Mouse (Mus musculus) limb, embryonic 11.5 days (tissue): ENCODE measurements around the gene Bag3. TPM values are rescaled to one million over a fixed set of nuclear protein-coding genes. Genes with fewer than 3 reads are reported as not detected.
A peak's percentile ranks its signal among the peaks of the same experiment; 100 is the strongest.

ENCODE experiments used
- ATAC-seq: fragments of 200-750 bp; cut with Nextera tagmentation; 2 replicates; pipeline ENCODE4 v1.8.0; 2017; ENCODE audit warnings: low read depth; ENCODE audit not compliant: insufficient number of reproducible peaks, low FRiP score, low TSS enrichment
- DNase-seq: peaks from one replicate; pipeline ENCODE4 v3.0.0-alpha.2; 2015; ENCODE audit warnings: low spot score
- H3K27ac ChIP-seq: fragments of 300-500 bp; sonication (generic); replicated peaks from 2 replicates; pipeline ENCODE4 v1.5.1; 2014; ENCODE audit warnings: low read depth, mild to moderate bottlenecking, low read length
- H3K27me3 ChIP-seq: fragments of 300-500 bp; sonication (generic); 2 replicates; pipeline ENCODE4 v1.6.1; 2014; ENCODE audit warnings: mild to moderate bottlenecking, low read length, mixed read lengths; ENCODE audit not compliant: control insufficient read depth, insufficient read depth
- H3K36me3 ChIP-seq: fragments of 300-500 bp; sonication (generic); 2 replicates; pipeline ENCODE4 v1.6.1; 2014; ENCODE audit warnings: mild to moderate bottlenecking, low read length, moderate library complexity, mixed read lengths; ENCODE audit not compliant: control insufficient read depth, insufficient read depth
- H3K4me1 ChIP-seq: fragments of 300-500 bp; sonication (generic); 2 replicates; pipeline ENCODE4 v1.6.1; 2014; ENCODE audit warnings: low read length, mixed read lengths; ENCODE audit not compliant: control insufficient read depth, insufficient read depth
- H3K4me2 ChIP-seq: fragments of 300-500 bp; sonication (generic); 2 replicates; pipeline ENCODE4 v1.6.1; 2014; ENCODE audit warnings: low read depth, mild to moderate bottlenecking, moderate library complexity; ENCODE audit not compliant: severe bottlenecking
- H3K4me3 ChIP-seq: fragments of 300-500 bp; sonication (generic); 2 replicates; pipeline ENCODE4 v1.5.1; 2014; ENCODE audit warnings: low read depth, low read length
- H3K9ac ChIP-seq: fragments of 300-500 bp; sonication (generic); 2 replicates; pipeline ENCODE4 v1.6.1; 2014; ENCODE audit warnings: mild to moderate bottlenecking, low read length
- H3K9me3 ChIP-seq: fragments of 300-500 bp; sonication (generic); 2 replicates; pipeline ENCODE4 v1.6.1; 2016; ENCODE audit warnings: low read length; ENCODE audit not compliant: control insufficient read depth
- WGBS: fragments of 180-500 bp; shearing (Covaris S2); extraction: QIAGEN DNeasy Blood & Tissue Kit; methylation state at CpG from one replicate; pipeline ENCODE4 v1.1.7; 2014; 5-methylcytosine and 5-hydroxymethylcytosine counted together
- polyA plus RNA-seq: library from polyadenylated mRNA; unstranded; fragments of >200 nt; fragmentation: Nextera tagmentation; extraction: Ambion mirVana; gene quantifications from 2 replicates; pipeline ENCODE4 v1.2.1, GENCODE M21; 2014

Gene Bag3
- polyA plus RNA-seq, 1 experiment from 2014 or later: 9.9 TPM

DNA sequence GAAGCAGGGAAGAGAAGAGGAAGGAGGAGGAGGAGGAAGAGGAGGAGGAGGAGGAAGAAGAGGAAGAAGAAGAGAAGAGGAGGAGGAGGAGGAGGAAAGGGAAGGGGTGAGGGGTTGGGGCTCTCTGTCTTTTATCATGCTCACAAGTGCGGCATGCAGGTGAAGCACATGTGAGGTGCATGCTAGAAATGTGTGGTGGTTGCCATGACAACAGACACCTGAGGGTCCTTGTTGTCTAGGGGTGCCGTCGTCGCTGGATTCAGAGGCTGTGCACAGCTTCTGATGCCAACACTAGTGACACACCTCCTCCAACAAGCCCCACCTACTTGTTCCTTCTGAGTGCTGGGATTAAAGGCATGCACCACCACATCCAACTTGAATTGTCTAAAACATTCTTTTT lies 7.1 kb upstream of the Bag3 start:
- Histone ChIP-seq H3K4me3 (no peak overlapping the region), H3K9ac (no peak overlapping the region), H3K4me2 (no peak overlapping the region), H3K9me3 (no peaks in the 10 kb centered on the region), H3K36me3 (no peaks in the 10 kb centered on the region), H3K4me1 (peaks cover 9% of the 10 kb centered on the region), H3K27ac (no peak overlapping the region), H3K27me3 (no peaks in the 10 kb centered on the region)
- WGBS: 68% methylated on average over 4 of the region's 4 CpGs
- no peak for DNase-seq
- no peak for ATAC-seq

- ATAC-seq: peak; percentile 64
- Histone ChIP-seq H3K4me1 (peaks cover 10% of the 10 kb centered on the region), H3K4me2 (peak overlapping the region; percentile 21; the same call in 1 of the 2 replicates), H3K36me3 (no peaks in the 10 kb centered on the region), H3K27ac (no peak overlapping the region), H3K4me3 (no peak overlapping the region), H3K27me3 (no peaks in the 10 kb centered on the region), H3K9ac (no peak overlapping the region), H3K9me3 (no peaks in the 10 kb centered on the region)
- peak; percentile 66 for DNase-seq
- WGBS: 37% methylated on average over 16 of the region's 16 CpGs
Measured at GRCm38 (mm10) chr7:128519316-128520050, 3.9 kb upstream of the Bag3 start.

GRCm38 (mm10) chr7:128523962-128524581 lies 656 bp downstream of the Bag3 start:
- whole genome bisulfite sequencing: 1% methylated on average over 51 of the region's 51 CpGs
- peak overlapping the region; percentile 49 for H3K4me3 ChIP-seq
- H3K4me1 ChIP-seq: peaks cover 8% of the 10 kb centered on the region
- peak; percentile 70 for DNase-seq
- peak overlapping the region; percentile 79 for H3K9ac ChIP-seq
- H3K9me3 ChIP-seq: no peaks in the 10 kb centered on the region
- peak overlapping the region; percentile 92 for H3K4me2 ChIP-seq
- peak overlapping the region; percentile 57 for H3K27ac ChIP-seq
- no peaks in the 10 kb centered on the region for H3K36me3 ChIP-seq
- H3K27me3 ChIP-seq: no peaks in the 10 kb centered on the region
- ATAC-seq: peak; percentile 33; the same call in 1 of the 2 replicates

DNA sequence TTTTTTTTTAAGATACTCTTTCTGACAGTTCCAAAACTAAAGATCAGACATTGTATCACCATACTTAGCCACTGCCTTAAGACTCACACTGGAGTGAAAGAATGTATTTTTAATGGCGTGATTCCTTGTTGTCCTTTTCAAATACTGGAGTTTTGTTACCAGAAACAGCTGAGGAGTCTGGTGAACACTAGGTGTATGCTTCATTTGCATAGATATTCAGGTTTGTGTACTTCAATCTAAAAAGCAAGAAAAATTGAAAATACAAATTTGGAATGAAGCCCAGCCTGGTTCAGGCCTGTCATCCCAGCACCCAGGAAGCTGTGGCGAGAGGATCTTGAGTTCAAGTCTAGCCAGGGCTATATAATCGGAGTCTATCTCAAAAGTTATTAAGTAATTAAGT lies 1.2 kb downstream of the Bag3 start:
- H3K36me3 ChIP-seq: no peaks in the 10 kb centered on the region

GRCm38 (mm10) chr7:128526611-128527010 lies 3.2 kb downstream of the Bag3 start:
- no peak for ATAC-seq
- Histone ChIP-seq H3K4me1 (peaks cover 18% of the 10 kb centered on the region), H3K9ac (no peak overlapping the region), H3K27me3 (no peaks in the 10 kb centered on the region), H3K27ac (no peak overlapping the region), H3K9me3 (no peaks in the 10 kb centered on the region), H3K4me2 (no peak overlapping the region), H3K36me3 (no peaks in the 10 kb centered on the region), H3K4me3 (no peak overlapping the region)
- no peak for DNase-seq
- WGBS: 78% methylated on average over 6 of the region's 6 CpGs

More for the DNA sequence above, 1.2 kb downstream of the Bag3 start:
- DNase-seq: no peak
- Histone ChIP-seq H3K4me3 (no peak overlapping the region), H3K9ac (no peak overlapping the region), H3K4me1 (peaks cover 9% of the 10 kb centered on the region), H3K27ac (no peak overlapping the region), H3K9me3 (no peaks in the 10 kb centered on the region), H3K27me3 (no peaks in the 10 kb centered on the region), H3K4me2 (peak overlapping the region; percentile 92; the same call in 1 of the 2 replicates)
- ATAC-seq: no peak
- WGBS: 79% methylated on average over 3 of the region's 3 CpGs

- no peak for DNase-seq
- H3K4me3 ChIP-seq: no peak overlapping the region
- H3K4me2 ChIP-seq: no peak overlapping the region
- no peaks in the 10 kb centered on the region for H3K27me3 ChIP-seq
- no peaks in the 10 kb centered on the region for H3K9me3 ChIP-seq
- H3K36me3 ChIP-seq: no peaks in the 10 kb centered on the region
- H3K9ac ChIP-seq: no peak overlapping the region
- H3K27ac ChIP-seq: no peak overlapping the region
- H3K4me1 ChIP-seq: peaks cover 15% of the 10 kb centered on the region
- WGBS: 85% methylated on average over 9 of the region's 9 CpGs
- no peak for ATAC-seq
Measured at GRCm38 (mm10) chr7:128528596-128528995, 5.2 kb downstream of the Bag3 start.

DNA sequence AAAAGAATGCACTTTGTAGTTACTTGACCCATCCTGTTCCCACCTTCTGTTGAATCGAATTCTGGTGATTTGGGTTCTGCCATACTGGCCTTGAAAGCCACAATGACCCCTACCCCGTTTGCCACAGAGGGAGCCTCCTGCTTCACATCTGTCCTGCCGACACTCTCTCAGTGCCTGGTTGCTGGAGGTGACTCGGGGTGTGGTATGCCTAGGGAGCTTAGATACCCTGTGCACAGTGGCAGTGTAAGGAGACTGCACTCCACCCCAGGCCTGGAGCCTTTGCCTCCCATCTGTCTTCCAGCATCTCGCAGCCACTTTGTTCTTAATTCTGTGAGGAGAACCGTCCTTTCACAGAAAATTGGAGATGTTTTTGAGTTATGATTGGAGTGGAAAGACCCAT lies 5.7 kb downstream of the Bag3 start:
- no peak overlapping the region for H3K9ac ChIP-seq
- DNase-seq: no peak
- H3K27me3 ChIP-seq: no peaks in the 10 kb centered on the region
- 29% methylated on average over 6 of the region's 6 CpGs for WGBS
- no peaks in the 10 kb centered on the region for H3K36me3 ChIP-seq
- H3K4me2 ChIP-seq: no peak overlapping the region
- no peaks in the 10 kb centered on the region for H3K9me3 ChIP-seq
- no peak overlapping the region for H3K4me3 ChIP-seq
- H3K4me1 ChIP-seq: peaks cover 15% of the 10 kb centered on the region
- no peak for ATAC-seq
- H3K27ac ChIP-seq: no peak overlapping the region

- Histone ChIP-seq H3K9me3 (no peaks in the 10 kb centered on the region), H3K4me3 (no peak overlapping the region), H3K27me3 (no peaks in the 10 kb centered on the region), H3K36me3 (no peaks in the 10 kb centered on the region), H3K27ac (no peak overlapping the region), H3K4me2 (no peak overlapping the region), H3K9ac (no peak overlapping the region), H3K4me1 (peaks cover 15% of the 10 kb centered on the region)
- ATAC-seq: no peak
- peak; percentile 53 for DNase-seq
- WGBS: 25% methylated on average over 14 of the region's 14 CpGs
Measured at GRCm38 (mm10) chr7:128529574-128530051, 6.2 kb downstream of the Bag3 start.
